Mouse (Mus musculus): ENCODE results near the gene Ppp1r36. TPM values are rescaled to one million over a fixed set of nuclear protein-coding genes. Genes with fewer than 3 reads are reported as not detected.
A peak's percentile ranks its signal among the peaks of the same experiment; 100 is the strongest.

The Ppp1r36 gene
- polyA plus RNA-seq, 1 experiment, result 80.4 TPM

- Histone ChIP-seq H3K27ac (ENCODE audit: control insufficient read depth, insufficient read depth, low read depth, low read length) (peak overlapping the region; percentile 11; the same call in 1 of the 2 replicates), H3K4me3 (ENCODE audit: control insufficient read depth, low read depth, low read length) (no peak overlapping the region), H3K36me3 (ENCODE audit: control insufficient read depth, insufficient read depth, low read length) (no peaks in the 10 kb centered on the region), H3K27me3 (ENCODE audit: control insufficient read depth, insufficient read depth, low read length) (no peaks in the 10 kb centered on the region), H3K4me1 (ENCODE audit: control insufficient read depth, insufficient read depth, low read length) (peaks cover 2% of the 10 kb centered on the region; the same call in 1 of the 2 replicates)
- no peak for TF ChIP-seq CTCF (IDR thresholded peaks at IDR 0.05; ENCODE audit: control insufficient read depth, insufficient read depth, insufficient replicate concordance, low read depth, low read length)
- no peak for TF ChIP-seq POLR2A (IDR thresholded peaks at IDR 0.05; ENCODE audit: control insufficient read depth, low read depth, low read length)
Observed at GRCm38 (mm10) chr12:76478309-76479023, 61.1 kb downstream of the Ppp1r36 start.

GRCm38 (mm10) chr12:76479174-76479573 lies 61.8 kb downstream of the Ppp1r36 start:
- no peak overlapping the region for H3K4me3 ChIP-seq (ENCODE audit: control insufficient read depth, low read depth, low read length)
- TF ChIP-seq POLR2A (IDR thresholded peaks at IDR 0.05; ENCODE audit: control insufficient read depth, low read depth, low read length) (no peak), CTCF (IDR thresholded peaks at IDR 0.05; ENCODE audit: control insufficient read depth, insufficient read depth, insufficient replicate concordance, low read depth, low read length) (no peak)
- no peaks in the 10 kb centered on the region for H3K36me3 ChIP-seq (ENCODE audit: control insufficient read depth, insufficient read depth, low read length)
- peaks cover 2% of the 10 kb centered on the region; the same call in 1 of the 2 replicates for H3K4me1 ChIP-seq (ENCODE audit: control insufficient read depth, insufficient read depth, low read length)
- H3K27ac ChIP-seq (ENCODE audit: control insufficient read depth, insufficient read depth, low read depth, low read length), result no peak overlapping the region
- H3K27me3 ChIP-seq (ENCODE audit: control insufficient read depth, insufficient read depth, low read length), result no peaks in the 10 kb centered on the region

GRCm38 (mm10) chr12:76479836-76480495 lies 62.6 kb downstream of the Ppp1r36 start:
- Histone ChIP-seq H3K27me3 (ENCODE audit: control insufficient read depth, insufficient read depth, low read length) (no peaks in the 10 kb centered on the region), H3K36me3 (ENCODE audit: control insufficient read depth, insufficient read depth, low read length) (no peaks in the 10 kb centered on the region), H3K4me1 (ENCODE audit: control insufficient read depth, insufficient read depth, low read length) (peaks cover 2% of the 10 kb centered on the region; the same call in 1 of the 2 replicates), H3K27ac (ENCODE audit: control insufficient read depth, insufficient read depth, low read depth, low read length) (peak overlapping the region; percentile 13; the same call in 1 of the 2 replicates), H3K4me3 (ENCODE audit: control insufficient read depth, low read depth, low read length) (no peak overlapping the region)
- no peak for TF ChIP-seq CTCF (IDR thresholded peaks at IDR 0.05; ENCODE audit: control insufficient read depth, insufficient read depth, insufficient replicate concordance, low read depth, low read length)
- no peak for TF ChIP-seq POLR2A (IDR thresholded peaks at IDR 0.05; ENCODE audit: control insufficient read depth, low read depth, low read length)

GRCm38 (mm10) chr12:76482446-76482845 lies 65.1 kb downstream of the Ppp1r36 start:
- H3K27me3 ChIP-seq (ENCODE audit: control insufficient read depth, insufficient read depth, low read length), result no peaks in the 10 kb centered on the region
- peak overlapping the region; percentile 52; the same call in 1 of the 2 replicates for H3K27ac ChIP-seq (ENCODE audit: control insufficient read depth, insufficient read depth, low read depth, low read length)
- 0 out of 2 replicates have a peak, but pooled peaks cover 2% of the 10 kb centered on the region for H3K4me1 ChIP-seq (ENCODE audit: control insufficient read depth, insufficient read depth, low read length)
- no peak for TF ChIP-seq POLR2A (IDR thresholded peaks at IDR 0.05; ENCODE audit: control insufficient read depth, low read depth, low read length)
- no peak for TF ChIP-seq CTCF (IDR thresholded peaks at IDR 0.05; ENCODE audit: control insufficient read depth, insufficient read depth, insufficient replicate concordance, low read depth, low read length)
- H3K4me3 ChIP-seq (ENCODE audit: control insufficient read depth, low read depth, low read length), result no peak overlapping the region
- H3K36me3 ChIP-seq (ENCODE audit: control insufficient read depth, insufficient read depth, low read length), result no peaks in the 10 kb centered on the region

GRCm38 (mm10) chr12:76482948-76483347 lies 65.6 kb downstream of the Ppp1r36 start:
- 0 out of 2 replicates have a peak, but pooled peaks cover 2% of the 10 kb centered on the region for H3K4me1 ChIP-seq (ENCODE audit: control insufficient read depth, insufficient read depth, low read length)
- no peak overlapping the region for H3K4me3 ChIP-seq (ENCODE audit: control insufficient read depth, low read depth, low read length)
- no peak overlapping the region; the same call in 1 of the 2 replicates for H3K27ac ChIP-seq (ENCODE audit: control insufficient read depth, insufficient read depth, low read depth, low read length)
- no peaks in the 10 kb centered on the region for H3K36me3 ChIP-seq (ENCODE audit: control insufficient read depth, insufficient read depth, low read length)
- TF ChIP-seq POLR2A (IDR thresholded peaks at IDR 0.05; ENCODE audit: control insufficient read depth, low read depth, low read length) (no peak), CTCF (IDR thresholded peaks at IDR 0.05; ENCODE audit: control insufficient read depth, insufficient read depth, insufficient replicate concordance, low read depth, low read length) (no peak)
- no peaks in the 10 kb centered on the region for H3K27me3 ChIP-seq (ENCODE audit: control insufficient read depth, insufficient read depth, low read length)

GRCm38 (mm10) chr12:76484881-76485280 lies 67.5 kb downstream of the Ppp1r36 start:
- no peak overlapping the region for H3K4me3 ChIP-seq (ENCODE audit: control insufficient read depth, low read depth, low read length)
- H3K36me3 ChIP-seq (ENCODE audit: control insufficient read depth, insufficient read depth, low read length), result no peaks in the 10 kb centered on the region
- no peak for TF ChIP-seq POLR2A (IDR thresholded peaks at IDR 0.05; ENCODE audit: control insufficient read depth, low read depth, low read length)
- TF ChIP-seq CTCF (IDR thresholded peaks at IDR 0.05; ENCODE audit: control insufficient read depth, insufficient read depth, insufficient replicate concordance, low read depth, low read length), result no peak
- H3K27me3 ChIP-seq (ENCODE audit: control insufficient read depth, insufficient read depth, low read length), result no peaks in the 10 kb centered on the region
- peaks cover 2% of the 10 kb centered on the region; the same call in 1 of the 2 replicates for H3K4me1 ChIP-seq (ENCODE audit: control insufficient read depth, insufficient read depth, low read length)
- H3K27ac ChIP-seq (ENCODE audit: control insufficient read depth, insufficient read depth, low read depth, low read length), result no peak overlapping the region

GRCm38 (mm10) chr12:76485381-76485780 lies 68.0 kb downstream of the Ppp1r36 start:
- TF ChIP-seq CTCF (IDR thresholded peaks at IDR 0.05; ENCODE audit: control insufficient read depth, insufficient read depth, insufficient replicate concordance, low read depth, low read length) (no peak), POLR2A (IDR thresholded peaks at IDR 0.05; ENCODE audit: control insufficient read depth, low read depth, low read length) (no peak)
- Histone ChIP-seq H3K27ac (ENCODE audit: control insufficient read depth, insufficient read depth, low read depth, low read length) (no peak overlapping the region), H3K4me1 (ENCODE audit: control insufficient read depth, insufficient read depth, low read length) (peaks cover 2% of the 10 kb centered on the region; the same call in 1 of the 2 replicates), H3K27me3 (ENCODE audit: control insufficient read depth, insufficient read depth, low read length) (no peaks in the 10 kb centered on the region), H3K4me3 (ENCODE audit: control insufficient read depth, low read depth, low read length) (no peak overlapping the region), H3K36me3 (ENCODE audit: control insufficient read depth, insufficient read depth, low read length) (no peaks in the 10 kb centered on the region)
